Mouse (Mus musculus): ENCODE results near the gene Dgkz. TPM values are rescaled to one million over a fixed set of nuclear protein-coding genes. Genes with fewer than 3 reads are reported as not detected.

The Dgkz gene
- polyA plus RNA-seq, 1 experiment, result 129 TPM

DNA sequence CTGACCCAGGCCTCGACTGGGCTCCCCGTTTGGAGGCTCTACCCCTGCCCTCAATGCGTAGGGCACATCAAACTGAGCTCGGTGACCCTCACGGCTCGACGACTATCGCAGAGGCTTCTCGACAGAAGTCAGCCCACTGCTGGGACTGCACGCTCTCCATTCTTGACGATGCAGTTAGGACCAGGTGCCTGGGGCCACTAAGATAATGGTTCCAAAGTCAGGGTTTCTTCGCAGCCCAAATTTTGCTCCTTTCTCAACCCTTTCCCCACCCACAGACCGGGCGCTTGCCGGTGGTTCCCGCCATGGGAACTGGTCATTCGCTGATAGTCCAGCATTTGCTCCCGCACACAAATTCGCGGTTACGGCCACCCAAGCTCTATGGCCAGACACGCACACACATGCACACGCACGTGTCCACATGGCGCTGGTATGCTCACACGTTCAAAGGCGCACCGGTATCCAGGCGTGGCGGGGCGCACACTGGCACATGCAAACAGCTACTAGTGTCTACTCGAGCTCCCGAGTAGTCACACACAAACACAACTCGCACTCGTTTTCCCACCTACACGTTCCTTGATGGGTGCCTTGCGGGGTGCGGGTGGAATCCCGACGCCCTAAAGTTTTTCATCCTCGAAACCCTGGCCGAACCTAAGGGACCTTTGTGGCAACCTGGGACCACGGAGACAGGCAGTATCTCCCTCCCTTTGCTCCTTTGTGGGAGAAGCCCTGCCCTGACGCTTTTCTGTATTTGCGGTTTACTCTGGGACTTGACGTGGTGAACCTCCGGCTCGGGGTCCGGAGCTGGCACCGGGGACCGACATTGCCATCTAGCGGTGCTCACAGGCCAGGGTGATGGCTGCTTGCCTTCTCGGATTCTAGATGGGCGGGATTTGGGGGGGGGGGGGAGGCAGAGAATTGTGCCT is 52.0 kb downstream of the Dgkz start:
- Histone ChIP-seq H3K4me3 (ENCODE audit: insufficient read depth, low read length) (peak overlapping the region; percentile 65), H3K4me1 (ENCODE audit: control insufficient read depth, insufficient read depth, low read length) (peaks cover 17% of the 10 kb centered on the region), H3K27ac (ENCODE audit: insufficient read depth, low read depth, low read length) (no peak overlapping the region)
- TF ChIP-seq POLR2A (IDR thresholded peaks at IDR 0.05; ENCODE audit: borderline replicate concordance, low read depth, low read length), result no peak
- peak; percentile 46 for TF ChIP-seq CTCF (IDR thresholded peaks at IDR 0.05; ENCODE audit: low read depth, low read length)

DNA sequence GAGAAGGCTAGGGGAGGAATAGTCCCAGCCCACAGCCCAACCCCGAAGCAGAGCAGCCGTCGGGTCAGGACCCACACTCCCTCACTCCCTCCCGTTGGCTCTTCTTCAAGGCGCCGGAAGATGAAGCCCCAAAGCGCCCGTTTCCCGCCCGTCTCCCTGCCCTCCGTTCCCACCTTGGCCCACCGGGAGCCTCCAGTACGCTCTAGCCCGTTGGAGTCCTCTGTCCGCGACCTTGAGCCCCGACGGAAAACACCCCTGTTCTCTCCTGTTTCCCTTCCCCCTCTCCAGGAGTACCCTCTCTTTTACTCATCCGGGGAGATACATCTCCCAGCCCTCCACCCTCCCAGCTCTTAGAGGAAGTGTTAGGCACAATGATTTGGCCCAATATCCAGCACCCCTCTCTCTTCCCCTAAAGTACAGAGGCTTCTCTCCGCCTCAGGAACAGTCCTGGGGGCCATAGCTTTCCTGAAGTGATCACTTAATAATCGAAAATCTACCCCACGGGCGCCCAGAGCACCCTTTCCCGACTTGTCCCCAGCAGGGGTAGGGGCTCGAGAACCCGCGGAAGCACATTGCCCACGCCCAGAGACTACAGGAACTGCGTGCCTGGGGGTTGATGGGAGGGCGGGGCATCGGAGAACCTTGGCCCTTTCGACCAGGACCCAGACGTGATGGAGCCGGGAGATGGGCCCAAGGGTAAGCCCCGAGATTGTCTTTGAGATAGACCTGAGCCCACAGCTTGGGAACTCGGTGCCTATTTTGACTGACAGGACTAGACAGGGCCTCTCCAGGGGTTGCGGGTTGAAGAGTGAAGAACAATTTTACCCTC is 52.9 kb downstream of the Dgkz start:
- H3K4me3 ChIP-seq (ENCODE audit: insufficient read depth, low read length), result peak overlapping the region; percentile 65
- peaks cover 13% of the 10 kb centered on the region for H3K4me1 ChIP-seq (ENCODE audit: control insufficient read depth, insufficient read depth, low read length)
- no peak overlapping the region for H3K27ac ChIP-seq (ENCODE audit: insufficient read depth, low read depth, low read length)
- TF ChIP-seq CTCF (IDR thresholded peaks at IDR 0.05; ENCODE audit: low read depth, low read length), result no peak
- no peak for TF ChIP-seq POLR2A (IDR thresholded peaks at IDR 0.05; ENCODE audit: borderline replicate concordance, low read depth, low read length)

DNA sequence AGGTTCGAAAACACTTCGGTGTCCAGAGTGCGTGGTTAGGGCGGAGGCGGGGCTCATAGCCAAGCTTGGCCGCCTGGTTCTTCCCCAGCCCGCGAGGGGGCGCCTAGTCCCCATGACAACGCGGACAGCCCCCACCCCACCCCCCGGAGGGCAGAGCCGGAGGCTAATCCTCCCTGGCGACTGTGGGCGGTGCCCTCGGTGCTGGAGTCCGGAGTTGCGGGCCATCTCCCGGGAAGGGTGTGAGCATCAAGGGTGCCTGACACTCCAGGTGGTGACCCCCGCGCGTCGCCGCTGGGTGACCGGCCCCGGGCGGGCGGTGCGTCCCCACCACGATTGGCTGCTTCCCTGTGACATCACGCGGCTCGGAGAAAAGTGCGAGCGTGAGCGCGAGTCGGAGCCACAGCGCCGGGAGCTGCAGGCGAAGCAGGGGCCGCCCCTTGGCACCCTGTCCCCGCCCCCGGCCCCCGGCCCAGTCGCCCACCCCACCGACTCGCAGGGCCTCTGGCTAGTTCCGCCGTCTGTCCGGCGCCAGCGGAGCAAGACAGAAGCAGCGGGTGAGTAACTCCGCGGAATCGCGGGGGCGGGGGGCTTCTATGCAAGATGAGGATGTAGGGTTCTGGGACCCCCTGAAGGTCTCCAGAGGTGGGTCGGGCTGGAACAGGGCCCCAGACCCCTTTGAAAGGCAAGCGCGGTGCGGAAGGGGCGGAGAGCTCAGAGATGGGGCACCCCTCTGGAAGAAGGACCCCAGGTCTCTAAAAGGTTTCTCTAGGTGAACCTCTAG is 53.7 kb downstream of the Dgkz start:
- TF ChIP-seq CTCF (IDR thresholded peaks at IDR 0.05; ENCODE audit: low read depth, low read length), result no peak
- no peak for TF ChIP-seq POLR2A (IDR thresholded peaks at IDR 0.05; ENCODE audit: borderline replicate concordance, low read depth, low read length)
- Histone ChIP-seq H3K4me3 (ENCODE audit: insufficient read depth, low read length) (peak overlapping the region; percentile 65), H3K4me1 (ENCODE audit: control insufficient read depth, insufficient read depth, low read length) (peaks cover 11% of the 10 kb centered on the region), H3K27ac (ENCODE audit: insufficient read depth, low read depth, low read length) (no peak overlapping the region)

DNA sequence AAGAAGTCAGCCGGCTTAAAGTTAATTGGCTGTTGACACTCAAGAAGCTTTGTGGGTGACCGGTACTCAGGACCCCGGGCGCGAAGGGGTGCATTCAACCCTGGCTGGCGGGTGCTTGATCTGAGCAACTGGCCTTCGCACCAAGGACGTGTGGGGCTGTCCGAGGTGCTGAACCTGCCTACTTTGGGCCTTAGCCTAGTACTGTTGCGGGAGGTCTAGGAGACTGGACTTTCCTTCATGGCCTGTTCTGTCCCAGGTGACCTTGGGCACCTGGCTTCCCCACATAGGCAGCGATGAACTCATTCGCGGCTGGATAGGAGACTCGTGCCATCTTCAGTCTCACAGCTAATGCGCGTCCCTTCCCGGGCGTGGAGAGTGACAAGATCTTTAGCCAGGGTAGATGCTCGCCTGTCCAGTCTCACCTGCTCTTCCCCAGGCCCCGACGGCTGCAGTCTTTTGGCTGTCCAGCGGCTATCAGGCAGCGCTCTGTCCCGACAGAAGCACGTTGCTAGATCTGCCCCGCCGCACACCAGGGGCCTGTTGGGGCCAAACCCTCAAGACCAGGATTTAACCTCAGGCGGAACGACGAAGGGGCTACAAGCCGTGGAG is 54.4 kb downstream of the Dgkz start:
- Histone ChIP-seq H3K4me3 (ENCODE audit: insufficient read depth, low read length) (peak overlapping the region; percentile 65), H3K27ac (ENCODE audit: insufficient read depth, low read depth, low read length) (no peak overlapping the region), H3K4me1 (ENCODE audit: control insufficient read depth, insufficient read depth, low read length) (peaks cover 11% of the 10 kb centered on the region)
- TF ChIP-seq CTCF (IDR thresholded peaks at IDR 0.05; ENCODE audit: low read depth, low read length), result no peak
- TF ChIP-seq POLR2A (IDR thresholded peaks at IDR 0.05; ENCODE audit: borderline replicate concordance, low read depth, low read length), result no peak

DNA sequence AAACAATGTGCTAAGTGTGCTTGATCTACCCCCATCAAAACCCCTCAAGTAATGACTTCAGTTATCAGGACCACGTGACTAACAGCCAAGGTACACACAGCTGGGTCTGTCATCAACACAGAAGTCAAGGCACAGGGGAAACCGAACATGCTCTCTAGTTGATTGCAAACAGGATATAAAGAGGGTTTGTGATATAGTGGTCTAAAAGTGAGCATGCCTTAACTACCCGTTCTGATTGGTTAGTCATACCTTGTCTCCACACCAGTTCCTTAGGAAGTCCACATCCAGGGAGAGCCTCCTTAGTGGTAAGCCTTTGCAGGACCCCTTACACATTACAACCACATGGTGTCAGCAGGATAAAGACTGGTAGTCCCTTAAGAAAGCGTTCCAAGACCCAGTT is 55.5 kb downstream of the Dgkz start:
- TF ChIP-seq CTCF (IDR thresholded peaks at IDR 0.05; ENCODE audit: low read depth, low read length) (no peak), POLR2A (IDR thresholded peaks at IDR 0.05; ENCODE audit: borderline replicate concordance, low read depth, low read length) (no peak)
- Histone ChIP-seq H3K4me1 (ENCODE audit: control insufficient read depth, insufficient read depth, low read length) (peaks cover 10% of the 10 kb centered on the region), H3K4me3 (ENCODE audit: insufficient read depth, low read length) (no peak overlapping the region), H3K27ac (ENCODE audit: insufficient read depth, low read depth, low read length) (no peak overlapping the region)

DNA sequence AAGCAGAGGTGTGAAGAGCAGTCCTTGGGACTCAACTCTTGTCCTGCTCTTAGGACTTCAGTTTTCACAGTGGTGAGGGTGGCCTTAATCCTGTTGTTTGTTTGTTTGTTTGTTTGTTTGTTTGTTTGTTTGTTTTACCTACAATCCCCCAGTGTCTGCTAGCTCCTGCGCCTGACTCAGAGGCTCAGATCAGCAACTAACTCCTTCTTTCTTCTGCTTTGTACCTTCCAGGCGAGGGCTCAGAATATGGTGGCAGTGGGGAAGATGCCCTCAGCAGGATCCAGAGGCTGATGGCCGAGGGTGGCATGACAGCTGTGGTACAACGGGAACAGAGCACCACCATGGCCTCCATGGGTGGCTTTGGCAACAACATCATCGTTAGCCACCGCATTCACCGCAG is 58.6 kb downstream of the Dgkz start:
- Histone ChIP-seq H3K4me1 (ENCODE audit: control insufficient read depth, insufficient read depth, low read length) (peaks cover 11% of the 10 kb centered on the region), H3K4me3 (ENCODE audit: insufficient read depth, low read length) (no peak overlapping the region), H3K27ac (ENCODE audit: insufficient read depth, low read depth, low read length) (no peak overlapping the region)
- TF ChIP-seq POLR2A (IDR thresholded peaks at IDR 0.05; ENCODE audit: borderline replicate concordance, low read depth, low read length), result no peak
- TF ChIP-seq CTCF (IDR thresholded peaks at IDR 0.05; ENCODE audit: low read depth, low read length), result no peak

DNA sequence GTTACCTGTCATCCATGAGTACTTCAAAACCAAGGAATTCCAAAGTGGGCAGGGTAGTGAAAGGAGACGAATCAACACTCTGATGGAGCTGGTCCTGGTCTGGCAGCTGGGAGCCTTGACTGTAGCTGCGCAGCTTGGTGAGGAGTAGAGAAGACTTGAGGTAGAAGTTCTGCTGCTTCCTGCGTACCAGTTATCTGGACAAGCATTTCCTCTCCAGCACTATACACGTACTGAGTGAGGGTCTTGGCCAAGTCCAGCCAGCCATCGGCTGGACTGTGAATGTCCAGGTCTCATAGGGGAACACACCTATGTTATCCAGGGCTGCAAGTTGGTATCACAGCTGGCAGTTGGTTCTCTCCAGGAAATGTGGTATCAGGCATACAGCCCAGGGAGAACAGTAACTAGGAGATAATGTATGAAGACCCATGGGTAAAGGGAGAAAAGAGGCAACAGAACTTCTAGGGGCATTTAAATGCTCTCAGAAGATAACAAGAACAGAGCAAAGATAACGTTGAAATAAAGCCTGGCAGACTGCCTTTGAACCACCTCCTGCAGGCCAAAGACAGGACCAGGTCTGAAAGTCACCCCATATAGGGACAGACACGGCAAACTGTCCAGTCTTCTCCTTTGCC is 59.2 kb downstream of the Dgkz start:
- Histone ChIP-seq H3K4me3 (ENCODE audit: insufficient read depth, low read length) (no peak overlapping the region), H3K27ac (ENCODE audit: insufficient read depth, low read depth, low read length) (no peak overlapping the region), H3K4me1 (ENCODE audit: control insufficient read depth, insufficient read depth, low read length) (peaks cover 11% of the 10 kb centered on the region)
- TF ChIP-seq CTCF (IDR thresholded peaks at IDR 0.05; ENCODE audit: low read depth, low read length), result no peak
- TF ChIP-seq POLR2A (IDR thresholded peaks at IDR 0.05; ENCODE audit: borderline replicate concordance, low read depth, low read length), result no peak

DNA sequence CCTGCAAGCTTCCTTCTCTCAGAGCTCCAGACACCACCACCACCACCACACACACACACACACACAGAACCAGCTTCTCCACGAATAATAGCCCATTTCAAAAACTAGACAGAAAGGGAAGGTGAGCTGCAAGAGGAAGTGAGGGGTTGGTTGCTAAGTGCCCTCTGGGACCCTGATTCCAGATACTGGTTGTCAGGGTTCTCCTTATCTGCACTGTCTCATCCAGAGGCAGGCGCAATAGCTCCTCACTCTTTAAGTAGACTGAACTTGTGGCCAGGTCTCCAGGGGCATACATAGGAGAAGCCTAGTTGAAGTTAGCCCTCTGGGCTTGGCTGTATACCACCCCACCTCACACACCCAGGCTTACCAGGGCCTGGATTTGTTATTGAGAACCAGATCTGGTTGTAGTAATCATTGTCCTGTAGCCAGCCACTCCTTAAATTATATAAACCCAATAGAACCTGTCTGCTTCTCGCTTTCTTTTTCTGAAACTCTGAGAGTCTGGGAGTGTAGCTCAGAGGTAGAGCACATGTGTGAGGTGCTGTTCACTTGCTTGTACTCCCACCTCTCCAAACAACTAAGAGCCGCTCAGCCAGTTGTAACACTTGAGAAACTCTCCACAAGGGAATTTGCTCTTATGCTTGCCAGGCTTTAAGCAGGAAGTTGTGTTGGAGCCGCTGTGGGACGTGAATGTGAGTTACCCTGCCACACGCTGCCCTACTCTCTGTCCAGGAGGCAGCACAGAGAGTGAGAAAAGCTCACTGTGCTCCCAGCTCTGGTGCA is 62.1 kb downstream of the Dgkz start:
- TF ChIP-seq POLR2A (IDR thresholded peaks at IDR 0.05; ENCODE audit: borderline replicate concordance, low read depth, low read length) (no peak), CTCF (IDR thresholded peaks at IDR 0.05; ENCODE audit: low read depth, low read length) (no peak)
- H3K27ac ChIP-seq (ENCODE audit: insufficient read depth, low read depth, low read length), result no peak overlapping the region
- H3K4me1 ChIP-seq (ENCODE audit: control insufficient read depth, insufficient read depth, low read length), result peaks cover 11% of the 10 kb centered on the region
- H3K4me3 ChIP-seq (ENCODE audit: insufficient read depth, low read length), result no peak overlapping the region
